Mouse (Mus musculus) hindbrain, embryonic 12.5 days (tissue): ENCODE data around the gene Phf2. TPM values are rescaled to one million over a fixed set of nuclear protein-coding genes. Genes with fewer than 3 reads are reported as not detected.

Source experiments
- ATAC-seq: fragments of 200-750 bp; cut with Nextera tagmentation; 2 replicates; pipeline ENCODE4 v1.8.0; 2017; ENCODE audit warnings: moderate TSS enrichment; ENCODE audit not compliant: low FRiP score
- H3K27ac ChIP-seq: fragments of 300-500 bp; sonication (generic); 2 replicates; pipeline ENCODE4 v1.5.1; 2016; ENCODE audit warnings: mild to moderate bottlenecking
- H3K27me3 ChIP-seq: fragments of 300-500 bp; sonication (generic); 2 replicates; pipeline ENCODE4 v1.6.1; 2016; ENCODE audit warnings: mild to moderate bottlenecking
- H3K36me3 ChIP-seq: fragments of 300-500 bp; sonication (generic); 2 replicates; pipeline ENCODE4 v1.6.1; 2016; ENCODE audit warnings: mild to moderate bottlenecking
- H3K4me1 ChIP-seq: fragments of 300-500 bp; sonication (generic); 2 replicates; pipeline ENCODE4 v1.6.1; 2016
- H3K4me2 ChIP-seq: fragments of 300-500 bp; sonication (generic); replicated peaks from 2 replicates; pipeline ENCODE4 v1.6.1; 2016; ENCODE audit warnings: mild to moderate bottlenecking
- H3K4me3 ChIP-seq: fragments of 300-500 bp; sonication (generic); 2 replicates; pipeline ENCODE4 v1.5.1; 2016; ENCODE audit warnings: mild to moderate bottlenecking
- H3K9ac ChIP-seq: fragments of 300-500 bp; sonication (generic); 2 replicates; pipeline ENCODE4 v1.6.1; 2016; ENCODE audit warnings: mild to moderate bottlenecking, moderate library complexity
- H3K9me3 ChIP-seq: fragments of 300-500 bp; sonication (generic); replicated peaks from 2 replicates; pipeline ENCODE4 v1.6.1; 2016; ENCODE audit warnings: mild to moderate bottlenecking
- WGBS: fragments of 180-500 bp; shearing (Covaris S2); methylation state at CpG from one replicate; pipeline ENCODE4 v1.1.7; 2016; 5-methylcytosine and 5-hydroxymethylcytosine counted together
- polyA plus RNA-seq: library from polyadenylated mRNA; unstranded; fragments of >200 nt; fragmentation: Nextera tagmentation; extraction: Ambion mirVana; gene quantifications from 2 replicates; pipeline ENCODE4 v1.2.1, GENCODE M21; 2016

Gene Phf2
- polyA plus RNA-seq, 1 experiment from 2014 or later = 10.7 TPM

- H3K4me1 ChIP-seq = peaks cover 17% of the 10 kb centered on the region
- no peak overlapping the region for H3K4me2 ChIP-seq
- ATAC-seq = no peak
- no peaks in the 10 kb centered on the region; the same call in 1 of the 2 replicates for H3K27me3 ChIP-seq
- 78% methylated on average over 11 of the region's 11 CpGs for WGBS
- no peak overlapping the region for H3K27ac ChIP-seq
- no peaks in the 10 kb centered on the region for H3K9me3 ChIP-seq
- H3K4me3 ChIP-seq = no peak overlapping the region
- peaks cover 7% of the 10 kb centered on the region for H3K36me3 ChIP-seq
- H3K9ac ChIP-seq = no peak overlapping the region
Measured at GRCm38 (mm10) chr13:48796906-48797305, 74.0 kb downstream of the Phf2 start.

DNA sequence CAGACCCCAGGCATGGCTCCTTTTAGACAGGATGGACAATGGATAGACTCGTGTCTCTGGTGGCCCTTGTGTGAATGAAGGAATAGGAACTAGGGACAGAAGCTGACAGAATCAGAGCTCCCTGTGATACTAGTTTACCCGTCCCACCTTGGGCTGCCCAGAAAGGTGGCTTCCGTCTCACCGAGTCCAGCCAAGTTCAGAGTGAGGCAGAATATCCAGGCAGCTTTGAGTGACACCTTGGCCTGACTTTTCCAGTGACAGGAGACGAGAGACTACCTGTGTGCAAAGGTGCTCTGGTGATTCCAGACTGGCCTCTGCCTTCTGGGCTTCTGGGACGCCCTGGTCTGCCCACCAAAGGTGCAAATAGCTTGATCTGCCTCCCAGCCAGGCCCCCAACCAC is 75.2 kb downstream of the Phf2 start:
- WGBS = 86% methylated on average over 6 of the region's 6 CpGs
- no peak overlapping the region for H3K9ac ChIP-seq
- H3K4me2 ChIP-seq = no peak overlapping the region
- H3K4me1 ChIP-seq = peaks cover 16% of the 10 kb centered on the region
- no peaks in the 10 kb centered on the region for H3K27me3 ChIP-seq
- H3K4me3 ChIP-seq = no peak overlapping the region
- ATAC-seq = no peak
- no peaks in the 10 kb centered on the region for H3K9me3 ChIP-seq
- no peaks in the 10 kb centered on the region for H3K36me3 ChIP-seq
- H3K27ac ChIP-seq = no peak overlapping the region

GRCm38 (mm10) chr13:48784594-48785298 is 86.2 kb downstream of the Phf2 start:
- ATAC-seq = peak; percentile 57; the same call in 1 of the 2 replicates
- no peak overlapping the region for H3K9ac ChIP-seq
- H3K27me3 ChIP-seq = no peaks in the 10 kb centered on the region; the same call in 1 of the 2 replicates
- H3K4me2 ChIP-seq = no peak overlapping the region
- no peaks in the 10 kb centered on the region for H3K9me3 ChIP-seq
- H3K36me3 ChIP-seq = no peaks in the 10 kb centered on the region
- 81% methylated on average over 8 of the region's 8 CpGs for WGBS
- no peak overlapping the region for H3K27ac ChIP-seq
- H3K4me1 ChIP-seq = peaks cover 20% of the 10 kb centered on the region
- no peak overlapping the region for H3K4me3 ChIP-seq

- H3K27me3 ChIP-seq = no peaks in the 10 kb centered on the region; the same call in 1 of the 2 replicates
- no peaks in the 10 kb centered on the region for H3K9me3 ChIP-seq
- ATAC-seq = peak; percentile 84
- no peak overlapping the region for H3K4me2 ChIP-seq
- peaks cover 20% of the 10 kb centered on the region for H3K4me1 ChIP-seq
- 43% methylated on average over 8 of the region's 8 CpGs for WGBS
- no peak overlapping the region for H3K27ac ChIP-seq
- no peak overlapping the region for H3K9ac ChIP-seq
- H3K36me3 ChIP-seq = no peaks in the 10 kb centered on the region
- no peak overlapping the region for H3K4me3 ChIP-seq
Measured at GRCm38 (mm10) chr13:48784151-48784550, 86.8 kb downstream of the Phf2 start.

- Histone ChIP-seq H3K27me3 (no peaks in the 10 kb centered on the region; the same call in 1 of the 2 replicates), H3K27ac (no peak overlapping the region), H3K4me1 (peaks cover 20% of the 10 kb centered on the region), H3K4me2 (no peak overlapping the region), H3K9ac (no peak overlapping the region), H3K9me3 (no peaks in the 10 kb centered on the region), H3K36me3 (no peaks in the 10 kb centered on the region), H3K4me3 (no peak overlapping the region)
- peak; percentile 41; the same call in 1 of the 2 replicates for ATAC-seq
- WGBS = 44% methylated on average over 27 of the region's 27 CpGs
Measured at GRCm38 (mm10) chr13:48782727-48783725, 87.9 kb downstream of the Phf2 start.

DNA sequence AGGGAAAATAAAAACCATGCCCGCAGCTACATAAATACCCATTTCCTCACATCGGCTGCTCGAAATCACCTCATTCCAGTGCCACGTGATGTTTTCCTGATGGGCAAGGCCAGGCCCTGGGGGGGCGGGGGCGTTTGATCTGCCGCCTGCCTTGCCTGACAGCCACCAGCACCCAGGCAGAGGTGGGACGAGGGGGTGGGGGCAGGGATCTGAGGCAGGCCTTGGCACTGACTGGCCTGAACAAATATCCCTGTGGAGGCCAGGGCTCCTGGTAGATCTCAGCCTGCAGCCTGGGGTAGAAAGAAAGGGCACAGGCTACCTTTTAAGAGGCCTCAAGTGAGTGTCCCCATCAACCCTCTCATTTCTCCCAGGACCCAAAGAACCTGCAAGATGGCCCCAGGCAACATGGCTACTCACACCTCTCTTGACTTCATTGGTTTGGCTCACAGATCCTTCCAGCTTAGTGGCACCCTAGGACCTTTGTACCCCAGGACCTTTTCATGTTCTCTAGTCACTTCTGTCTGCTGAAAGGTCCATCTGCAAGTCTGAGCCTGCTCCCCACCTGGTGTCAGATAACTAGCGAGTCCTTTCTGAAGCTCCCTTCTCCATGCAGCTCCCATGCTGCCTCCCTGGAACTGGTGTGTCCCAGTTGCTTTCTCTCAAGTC is 90.4 kb downstream of the Phf2 start:
- 49% methylated on average over 9 of the region's 9 CpGs for WGBS
- no peak overlapping the region for H3K9ac ChIP-seq
- H3K27ac ChIP-seq = no peak overlapping the region
- H3K27me3 ChIP-seq = no peaks in the 10 kb centered on the region; the same call in 1 of the 2 replicates
- no peaks in the 10 kb centered on the region for H3K36me3 ChIP-seq
- no peak overlapping the region for H3K4me2 ChIP-seq
- H3K4me3 ChIP-seq = no peak overlapping the region
- H3K9me3 ChIP-seq = no peaks in the 10 kb centered on the region
- H3K4me1 ChIP-seq = peaks cover 20% of the 10 kb centered on the region
- ATAC-seq = no peak

DNA sequence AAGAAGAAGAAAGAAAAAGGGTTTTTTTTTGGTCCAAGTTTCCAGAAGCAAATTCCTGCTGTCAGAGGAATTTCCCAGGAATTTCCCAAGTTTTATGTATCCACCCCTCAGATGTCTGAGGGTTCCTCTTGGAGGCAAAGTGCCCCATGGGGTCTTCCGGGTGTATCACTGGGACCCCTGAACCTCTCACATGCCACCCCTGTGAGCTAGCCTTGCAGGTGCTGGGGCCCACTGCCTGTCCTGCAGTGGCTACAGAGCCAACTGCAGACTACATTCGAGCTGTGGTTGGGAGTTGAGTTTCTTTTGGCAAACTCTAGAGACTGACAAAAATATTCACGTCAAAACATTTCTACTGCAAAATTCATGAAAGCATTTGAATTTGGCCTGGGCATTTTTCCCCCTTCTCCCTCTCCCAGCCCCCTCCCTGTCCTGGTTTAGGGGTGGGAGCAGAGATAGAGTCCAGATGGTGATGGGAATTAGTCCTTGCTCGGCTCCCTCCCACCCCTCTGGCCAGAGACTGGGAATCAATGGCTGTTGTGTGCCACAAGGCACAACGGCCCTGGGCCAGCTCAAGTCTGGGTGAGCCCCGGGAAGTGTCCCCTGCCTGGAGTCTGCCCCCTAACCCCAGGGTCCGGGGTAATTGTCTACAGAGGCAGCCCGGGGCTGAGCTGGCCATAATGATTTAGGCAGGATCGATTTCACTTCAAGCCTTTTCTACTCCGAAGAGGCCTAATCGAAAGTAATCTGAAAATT is 91.2 kb downstream of the Phf2 start:
- 36% methylated on average over 11 of the region's 11 CpGs for WGBS
- ATAC-seq = 0 out of 2 replicates have a peak, but pooled peaks have one; percentile 23
- Histone ChIP-seq H3K9me3 (no peaks in the 10 kb centered on the region), H3K36me3 (no peaks in the 10 kb centered on the region), H3K4me3 (no peak overlapping the region), H3K9ac (no peak overlapping the region), H3K27ac (0 out of 2 replicates have a peak overlapping the region, but pooled peaks have one; percentile 41), H3K27me3 (no peaks in the 10 kb centered on the region; the same call in 1 of the 2 replicates), H3K4me2 (no peak overlapping the region), H3K4me1 (peaks cover 20% of the 10 kb centered on the region)

- H3K4me3 ChIP-seq = no peak overlapping the region
- H3K9ac ChIP-seq = no peak overlapping the region
- 66% methylated on average over 4 of the region's 4 CpGs for whole genome bisulfite sequencing
- no peaks in the 10 kb centered on the region for H3K36me3 ChIP-seq
- no peaks in the 10 kb centered on the region; the same call in 1 of the 2 replicates for H3K27me3 ChIP-seq
- no peaks in the 10 kb centered on the region for H3K9me3 ChIP-seq
- peaks cover 13% of the 10 kb centered on the region for H3K4me1 ChIP-seq
- H3K27ac ChIP-seq = no peak overlapping the region
- no peak overlapping the region for H3K4me2 ChIP-seq
- ATAC-seq = no peak
Measured at GRCm38 (mm10) chr13:48778138-48778537, 92.8 kb downstream of the Phf2 start.

GRCm38 (mm10) chr13:48774506-48774905 is 96.4 kb downstream of the Phf2 start:
- no peak overlapping the region for H3K9ac ChIP-seq
- H3K27me3 ChIP-seq = no peaks in the 10 kb centered on the region
- H3K27ac ChIP-seq = no peak overlapping the region
- no peaks in the 10 kb centered on the region for H3K36me3 ChIP-seq
- no peak for ATAC-seq
- no peaks in the 10 kb centered on the region for H3K4me1 ChIP-seq
- H3K4me3 ChIP-seq = no peak overlapping the region
- H3K4me2 ChIP-seq = no peak overlapping the region
- 81% methylated on average over 7 of the region's 7 CpGs for WGBS
- no peaks in the 10 kb centered on the region for H3K9me3 ChIP-seq

- Histone ChIP-seq H3K27ac (no peak overlapping the region), H3K4me2 (no peak overlapping the region), H3K9me3 (no peaks in the 10 kb centered on the region), H3K9ac (no peak overlapping the region), H3K4me3 (no peak overlapping the region), H3K27me3 (no peaks in the 10 kb centered on the region), H3K36me3 (no peaks in the 10 kb centered on the region), H3K4me1 (no peaks in the 10 kb centered on the region; the same call in 1 of the 2 replicates)
- WGBS = 77% methylated on average over 11 of the region's 11 CpGs
- no peak for ATAC-seq
Measured at GRCm38 (mm10) chr13:48768109-48768508, 102.8 kb downstream of the Phf2 start.

GRCm38 (mm10) chr13:48763701-48764245 is 107.1 kb downstream of the Phf2 start:
- Histone ChIP-seq H3K4me3 (no peak overlapping the region), H3K27me3 (no peaks in the 10 kb centered on the region), H3K4me1 (no peaks in the 10 kb centered on the region; the same call in 1 of the 2 replicates), H3K4me2 (no peak overlapping the region), H3K9ac (no peak overlapping the region), H3K27ac (no peak overlapping the region), H3K36me3 (no peaks in the 10 kb centered on the region), H3K9me3 (no peaks in the 10 kb centered on the region)
- no peak for ATAC-seq
- 51% methylated on average over 11 of the region's 11 CpGs for WGBS
